Mouse (Mus musculus): Measurements from ENCODE around the gene Theg.

Theg gene

GRCm38 (mm10) chr10:79594872-79595589 lies 7.9 kb upstream of the Theg start:
- no peak for DNase-seq (ENCODE audit: low spot score)

- DNase-seq (ENCODE audit: low spot score): no peak
Observed at GRCm38 (mm10) chr10:79594111-79594510, 7.0 kb upstream of the Theg start.

GRCm38 (mm10) chr10:79590702-79591101 lies 3.6 kb upstream of the Theg start:
- DNase-seq (ENCODE audit: low spot score): no peak

GRCm38 (mm10) chr10:79587752-79588126 lies 608 bp upstream of the Theg start:
- no peak for DNase-seq (ENCODE audit: low spot score)

GRCm38 (mm10) chr10:79586243-79586642 lies 888 bp downstream of the Theg start:
- DNase-seq (ENCODE audit: low spot score): no peak

- no peak for DNase-seq (ENCODE audit: low spot score)
Observed at GRCm38 (mm10) chr10:79585723-79586122, 1.4 kb downstream of the Theg start.

- DNase-seq (ENCODE audit: low spot score): no peak
Observed at GRCm38 (mm10) chr10:79585136-79585535, 2.0 kb downstream of the Theg start.

GRCm38 (mm10) chr10:79584426-79584825 lies 2.7 kb downstream of the Theg start:
- DNase-seq (ENCODE audit: low spot score): no peak

GRCm38 (mm10) chr10:79584021-79584420 lies 3.1 kb downstream of the Theg start:
- no peak for DNase-seq (ENCODE audit: low spot score)

- DNase-seq (ENCODE audit: low spot score): no peak
Observed at GRCm38 (mm10) chr10:79581501-79581900, 5.6 kb downstream of the Theg start.

- no peak for DNase-seq (ENCODE audit: low spot score)
Observed at GRCm38 (mm10) chr10:79580811-79581210, 6.3 kb downstream of the Theg start.

- no peak for DNase-seq (ENCODE audit: low spot score)
Observed at GRCm38 (mm10) chr10:79580356-79580755, 6.8 kb downstream of the Theg start.

GRCm38 (mm10) chr10:79579781-79580180 lies 7.3 kb downstream of the Theg start:
- DNase-seq (ENCODE audit: low spot score): no peak

- DNase-seq (ENCODE audit: low spot score): no peak
Observed at GRCm38 (mm10) chr10:79578891-79579290, 8.2 kb downstream of the Theg start.

- DNase-seq (ENCODE audit: low spot score): no peak
Observed at GRCm38 (mm10) chr10:79578276-79578675, 8.9 kb downstream of the Theg start.

GRCm38 (mm10) chr10:79577376-79577775 lies 9.8 kb downstream of the Theg start:
- no peak for DNase-seq (ENCODE audit: low spot score)

- no peak for DNase-seq (ENCODE audit: low spot score)
Observed at GRCm38 (mm10) chr10:79575754-79576153, 11.4 kb downstream of the Theg start.

- DNase-seq (ENCODE audit: low spot score): no peak
Observed at GRCm38 (mm10) chr10:79574796-79575195, 12.3 kb downstream of the Theg start.

- no peak for DNase-seq (ENCODE audit: low spot score)
Observed at GRCm38 (mm10) chr10:79574350-79574749, 12.8 kb downstream of the Theg start.

- DNase-seq (ENCODE audit: low spot score): no peak
Observed at GRCm38 (mm10) chr10:79573611-79574010, 13.5 kb downstream of the Theg start.

GRCm38 (mm10) chr10:79571314-79571713 lies 15.8 kb downstream of the Theg start:
- no peak for DNase-seq (ENCODE audit: low spot score)

- DNase-seq (ENCODE audit: low spot score): no peak
Observed at GRCm38 (mm10) chr10:79569921-79570320, 17.2 kb downstream of the Theg start.

GRCm38 (mm10) chr10:79559716-79560115 lies 27.4 kb downstream of the Theg start:
- no peak for DNase-seq (ENCODE audit: low spot score)

- no peak for DNase-seq (ENCODE audit: low spot score)
Observed at GRCm38 (mm10) chr10:79557496-79557895, 29.6 kb downstream of the Theg start.

All from ovary, adult 18-20 months (tissue).